Mouse (Mus musculus) spleen, postnatal 14 days (tissue): ENCODE measurements at regions not wholly inside any gene's neighbourhood (a gene's known extent, or its start where the extent isn't known, plus 50 kb on each side); places are given as distances from the start of the nearest gene placed in this dataset.

Experiments used
- DNase-seq, 2 experiments: peaks; one replicate each; pipeline ENCODE4 v3.0.0; 2021 to 2022; ENCODE audit warnings: low spot score in 2 of 2

GRCm38 (mm10) chr16:77459651-77460050, 142.2 kb downstream of the Gm11146 start:
- DNase-seq = no peak

- no peak for DNase-seq
These were observed 157.2 kb downstream of the Gm11146 start for GRCm38 (mm10) chr16:77444647-77445046.

- DNase-seq = no peak
These were observed 157.9 kb downstream of the Gm11146 start for GRCm38 (mm10) chr16:77444006-77444405.

GRCm38 (mm10) chr16:77443318-77443717, 158.6 kb downstream of the Gm11146 start:
- DNase-seq = no peak

GRCm38 (mm10) chr16:77442866-77443265, 159.0 kb downstream of the Gm11146 start:
- DNase-seq = no peak

- DNase-seq = no peak
These were observed 170.5 kb downstream of the Gm11146 start for GRCm38 (mm10) chr16:77431345-77431744.

- no peak for DNase-seq
These were observed 179.2 kb downstream of the Gm11146 start for GRCm38 (mm10) chr16:77422385-77423363.

- no peak for DNase-seq
These were observed 180.3 kb downstream of the Gm11146 start for GRCm38 (mm10) chr16:77421591-77422024.

GRCm38 (mm10) chr16:77421001-77421400, 180.9 kb downstream of the Gm11146 start:
- no peak for DNase-seq

- DNase-seq = no peak
These were observed 181.6 kb downstream of the Gm11146 start for GRCm38 (mm10) chr16:77420136-77420860.

- no peak for DNase-seq
These were observed 182.7 kb downstream of the Gm11146 start for GRCm38 (mm10) chr16:77419116-77419735.

- no peak for DNase-seq
These were observed 183.4 kb downstream of the Gm11146 start for GRCm38 (mm10) chr16:77418486-77418885.

GRCm38 (mm10) chr16:77417791-77418190, 184.1 kb downstream of the Gm11146 start:
- DNase-seq = no peak

GRCm38 (mm10) chr16:77414562-77414961, 187.3 kb downstream of the Gm11146 start:
- no peak for DNase-seq

GRCm38 (mm10) chr16:77409168-77409567, 192.7 kb downstream of the Gm11146 start:
- DNase-seq = no peak

- DNase-seq = no peak
These were observed 194.9 kb downstream of the Gm11146 start for GRCm38 (mm10) chr16:77406999-77407398.

- no peak for DNase-seq
These were observed 196.0 kb downstream of the Gm11146 start for GRCm38 (mm10) chr16:77405859-77406258.

- no peak for DNase-seq
These were observed 196.6 kb downstream of the Gm11146 start for GRCm38 (mm10) chr16:77405181-77405818.

- DNase-seq = no peak
These were observed 199.1 kb downstream of the Gm11146 start for GRCm38 (mm10) chr16:77402711-77403280.

GRCm38 (mm10) chr16:77401185-77401943, 200.5 kb downstream of the Gm11146 start:
- no peak for DNase-seq
